Mouse (Mus musculus) erythroblast, adult 5-6 weeks (primary cell): ENCODE measurements around the gene Plxnb2. TPM values are rescaled to one million over a fixed set of nuclear protein-coding genes. Genes with fewer than 3 reads are reported as not detected.

Experiments used
- ATAC-seq: replicated peaks from 2 replicates; pipeline ENCODE4 v1.8.0; 2016; ENCODE audit warnings: moderate number of reproducible peaks, mild to moderate bottlenecking, moderate TSS enrichment, inconsistent platforms; ENCODE audit not compliant: poor library complexity, low FRiP score, severe bottlenecking
- total RNA-seq, 2 experiments: library from RNA; stranded (forward) in 1 of 2; stranded (reverse) in 1 of 2; fragments of 150-400 nt in 1 of 2; fragments of 200-764, 138-1000 nt in 1 of 2; gene quantifications; 2 replicates each; pipeline versions ENCODE4 v1.2.3 to v1.2.4; 2015 to 2017; ENCODE audit warnings: low replicate concordance in 2 of 2

Gene Plxnb2
- total RNA-seq, 2 experiments from 2014 or later: 6.9 to 14.2 TPM

- ATAC-seq: no peak
These were observed 43.1 kb downstream of the Plxnb2 start for GRCm38 (mm10) chr15:89137378-89138045.

- ATAC-seq: no peak
These were observed 44.0 kb downstream of the Plxnb2 start for GRCm38 (mm10) chr15:89136461-89137155.

- no peak for ATAC-seq
These were observed 49.3 kb downstream of the Plxnb2 start for GRCm38 (mm10) chr15:89131316-89131715.

GRCm38 (mm10) chr15:89130245-89130644 lies 50.3 kb downstream of the Plxnb2 start:
- no peak for ATAC-seq

GRCm38 (mm10) chr15:89128382-89129350 lies 51.9 kb downstream of the Plxnb2 start, which contains the start of gene Hdac10:
Gene Hdac10, minus strand, starts transcription at chr15:89128700.
- ATAC-seq: peak; percentile 90

GRCm38 (mm10) chr15:89127364-89127940 lies 53.1 kb downstream of the Plxnb2 start:
- ATAC-seq: no peak

- no peak for ATAC-seq
These were observed 54.0 kb downstream of the Plxnb2 start for GRCm38 (mm10) chr15:89126622-89127021.

- no peak for ATAC-seq
These were observed 55.2 kb downstream of the Plxnb2 start for GRCm38 (mm10) chr15:89125351-89125750.

- no peak for ATAC-seq
These were observed 56.3 kb downstream of the Plxnb2 start for GRCm38 (mm10) chr15:89124312-89124711.

GRCm38 (mm10) chr15:89123595-89123994 lies 57.0 kb downstream of the Plxnb2 start:
- ATAC-seq: no peak

GRCm38 (mm10) chr15:89122649-89123366 lies 57.8 kb downstream of the Plxnb2 start, which contains the start of gene Tubgcp6:
Gene Tubgcp6, minus strand, starts transcription at chr15:89123112.
- ATAC-seq: peak; percentile 91

- ATAC-seq: no peak
These were observed 62.6 kb downstream of the Plxnb2 start for GRCm38 (mm10) chr15:89118007-89118406.

GRCm38 (mm10) chr15:89110147-89110546 lies 70.4 kb downstream of the Plxnb2 start:
- ATAC-seq: no peak

- no peak for ATAC-seq
These were observed 73.6 kb downstream of the Plxnb2 start for GRCm38 (mm10) chr15:89106976-89107375.

GRCm38 (mm10) chr15:89106073-89106472 lies 74.5 kb downstream of the Plxnb2 start:
- no peak for ATAC-seq
